Mouse (Mus musculus) right cerebral cortex, postnatal 10 days (tissue): Measurements from ENCODE around the gene Vmn1r159.
"Not testable (repeated sequence)": the region's sequence is repeated elsewhere in the genome, so short reads cannot be mapped to it uniquely, and the experiment has no call there.

Source experiments
- DNase-seq, 2 experiments: peaks; one replicate each; pipeline ENCODE4 v3.0.0; 2021; ENCODE audit warnings: low spot score in 2 of 2

Vmn1r159 gene

GRCm38 (mm10) chr7:22843505-22843904 is at the start of gene Vmn1r159:
Gene Vmn1r159, minus strand, starts transcription at chr7:22843605.
- DNase-seq, result not testable (repeated sequence)

- DNase-seq, result not testable (repeated sequence)
Measured at GRCm38 (mm10) chr7:22870924-22871323, 27.5 kb upstream of the Vmn1r159 start, which contains the start of gene Vmn1r160. Gene Vmn1r160, plus strand, starts transcription at chr7:22871224.
